Mouse (Mus musculus) G1E (cell line): ENCODE data around the gene Coro2b. TPM values are rescaled to one million over a fixed set of nuclear protein-coding genes. Genes with fewer than 3 reads are reported as not detected.

Source experiments
- ATAC-seq: 2 replicates; pipeline ENCODE4 v1.8.0; 2016; ENCODE audit warnings: mild to moderate bottlenecking; ENCODE audit not compliant: insufficient number of reproducible peaks, poor library complexity, low FRiP score, severe bottlenecking; ENCODE audit errors: extremely low read depth
- DNase-seq: peaks from one replicate; pipeline ENCODE4 v3.0.0; 2012; ENCODE audit warnings: low spot score
- H3K27me3 ChIP-seq: 2 replicates; pipeline ENCODE4 v1.6.1; 2012; ENCODE audit warnings: mild to moderate bottlenecking, low read length, inconsistent platforms; ENCODE audit not compliant: insufficient read depth
- H3K36me3 ChIP-seq: replicated peaks from 2 replicates; pipeline ENCODE3; 2012; ENCODE audit warnings: mild to moderate bottlenecking, inconsistent platforms
- H3K4me1 ChIP-seq: 2 replicates; pipeline ENCODE4 v1.6.1; 2012; ENCODE audit warnings: low read depth, low read length, inconsistent platforms, mixed read lengths; ENCODE audit not compliant: insufficient read depth
- H3K4me3 ChIP-seq: 2 replicates; pipeline ENCODE4 v1.5.1; 2012; ENCODE audit warnings: low read depth, mild to moderate bottlenecking, inconsistent platforms, low read length, moderate library complexity, mixed read lengths
- H3K9me3 ChIP-seq: replicated peaks from 2 replicates; pipeline ENCODE4 v1.6.1; 2012; ENCODE audit warnings: inconsistent platforms
- CTCF ChIP-seq: IDR thresholded peaks from 2 replicates; pipeline ENCODE4 v1.5.1; 2012; ENCODE audit warnings: low read depth, low read length, inconsistent platforms, mixed read lengths
- GATA1 ChIP-seq: IDR thresholded peaks from 2 replicates; pipeline ENCODE4 v1.6.1; 2012; ENCODE audit warnings: borderline replicate concordance, low read length, inconsistent platforms, mixed read lengths
- GATA2 ChIP-seq: IDR thresholded peaks from 2 replicates; pipeline ENCODE4 v1.6.1; 2012; ENCODE audit warnings: low read depth, low read length, inconsistent platforms, borderline replicate concordance
- POLR2AphosphoS5 ChIP-seq: IDR thresholded peaks from 2 replicates; pipeline ENCODE4 v1.6.1; 2012; ENCODE audit warnings: low read depth, low read length, inconsistent platforms; ENCODE audit not compliant: insufficient replicate concordance
- TAL1 ChIP-seq: conservative IDR thresholded peaks from 2 replicates; pipeline ENCODE4 v1.6.1; 2012; ENCODE audit warnings: low read depth, low read length, inconsistent platforms, mixed read lengths
- polyA plus RNA-seq: library from polyadenylated mRNA; stranded (reverse); fragments of >175 nt; gene quantifications from 2 replicates; pipeline ENCODE4 v1.2.3, GENCODE M21; 2012
- total RNA-seq, 2 experiments: library from RNA; stranded (forward) in 1 of 2; stranded (reverse) in 1 of 2; fragments of 200-1000 nt in 1 of 2; fragments of >200 nt in 1 of 2; fragmentation: Nextera tagmentation in 1 of 2; gene quantifications; 2 replicates each; pipeline ENCODE4 v1.2.3; 2014 to 2017

Coro2b gene
- total and polyA plus RNA-seq, 3 experiments: 0.16 TPM; not detected in 2

DNA sequence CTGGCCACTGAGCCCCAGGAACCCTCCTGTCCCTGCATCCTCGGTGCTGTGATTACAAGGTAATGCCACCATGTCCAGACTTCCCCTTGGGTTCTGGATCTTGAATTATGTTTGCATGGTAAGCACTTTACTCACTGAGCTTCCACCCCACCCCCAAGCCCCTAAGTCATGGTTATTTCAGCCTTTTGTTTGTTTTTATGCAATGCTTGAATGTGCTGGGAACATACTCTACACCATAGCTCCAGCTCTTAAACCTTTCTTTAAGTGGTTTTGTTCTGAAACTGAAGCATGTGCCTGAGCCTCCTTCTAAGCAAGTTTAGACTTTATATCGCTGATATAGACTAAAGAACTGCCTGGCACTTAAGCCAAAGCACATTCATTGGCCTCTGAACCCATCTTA, 34.5 kb downstream of the Coro2b start:
- DNase-seq (no peak), ATAC-seq (no peak)
- Histone ChIP-seq H3K4me3 (no peak overlapping the region), H3K27me3 (peaks cover 15% of the 10 kb centered on the region), H3K4me1 (no peaks in the 10 kb centered on the region), H3K9me3 (no peaks in the 10 kb centered on the region), H3K36me3 (no peaks in the 10 kb centered on the region)
- TF ChIP-seq CTCF (no peak), TAL1 (no peak), POLR2AphosphoS5 (no peak), GATA2 (no peak), GATA1 (no peak)

DNA sequence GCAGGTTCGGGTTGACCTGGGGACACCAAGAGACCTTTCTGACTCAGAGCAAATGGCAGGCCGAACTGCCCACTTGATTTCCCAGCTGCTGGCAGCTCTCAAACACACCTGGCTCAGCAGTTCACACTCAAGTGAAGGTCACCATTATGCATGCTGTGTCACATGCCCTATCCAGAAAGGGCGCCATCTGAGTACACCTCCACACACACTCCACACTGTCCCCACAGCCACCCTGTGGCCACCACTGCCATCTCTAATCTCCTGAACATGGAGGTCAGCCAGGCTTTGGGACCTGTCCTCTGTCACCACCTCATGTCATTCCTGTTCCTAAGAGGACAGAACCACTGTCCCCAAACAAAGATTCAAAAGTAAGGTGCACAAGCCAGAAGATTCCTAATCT, 35.3 kb downstream of the Coro2b start:
- DNase-seq: no peak
- ATAC-seq: no peak
- Histone ChIP-seq H3K4me3 (no peak overlapping the region), H3K9me3 (no peaks in the 10 kb centered on the region), H3K4me1 (no peaks in the 10 kb centered on the region), H3K27me3 (peaks cover 15% of the 10 kb centered on the region), H3K36me3 (no peaks in the 10 kb centered on the region)
- no peak for TF ChIP-seq POLR2AphosphoS5
- TF ChIP-seq CTCF: no peak
- no peak for TF ChIP-seq GATA1
- TF ChIP-seq TAL1: no peak
- no peak for TF ChIP-seq GATA2

DNA sequence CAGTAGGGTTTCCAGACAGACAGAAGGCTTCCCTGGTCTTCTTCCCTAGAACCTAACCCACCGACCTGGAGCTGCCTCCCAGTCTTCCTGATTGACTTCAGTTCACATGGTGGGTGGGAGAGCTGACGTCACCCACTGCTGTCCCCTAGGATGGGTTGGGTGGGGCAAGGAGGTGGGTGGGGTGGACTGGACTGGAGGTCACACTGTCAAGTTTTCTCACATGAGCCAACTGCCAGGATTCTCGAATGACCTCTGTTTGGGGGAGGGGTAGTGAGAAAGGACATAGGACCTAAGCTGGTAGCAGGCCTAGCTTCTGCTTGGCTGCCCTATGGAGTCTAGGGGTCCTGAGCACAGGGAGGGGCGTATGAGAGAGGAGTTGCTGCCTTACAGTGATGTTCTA, 36.8 kb downstream of the Coro2b start:
- TF ChIP-seq POLR2AphosphoS5 (no peak), TAL1 (no peak), GATA2 (no peak), GATA1 (no peak), CTCF (no peak)
- ATAC-seq (no peak), DNase-seq (no peak)
- peaks cover 12% of the 10 kb centered on the region for H3K27me3 ChIP-seq
- no peaks in the 10 kb centered on the region for H3K9me3 ChIP-seq
- no peak overlapping the region for H3K4me3 ChIP-seq
- H3K4me1 ChIP-seq: no peaks in the 10 kb centered on the region
- no peaks in the 10 kb centered on the region for H3K36me3 ChIP-seq

DNA sequence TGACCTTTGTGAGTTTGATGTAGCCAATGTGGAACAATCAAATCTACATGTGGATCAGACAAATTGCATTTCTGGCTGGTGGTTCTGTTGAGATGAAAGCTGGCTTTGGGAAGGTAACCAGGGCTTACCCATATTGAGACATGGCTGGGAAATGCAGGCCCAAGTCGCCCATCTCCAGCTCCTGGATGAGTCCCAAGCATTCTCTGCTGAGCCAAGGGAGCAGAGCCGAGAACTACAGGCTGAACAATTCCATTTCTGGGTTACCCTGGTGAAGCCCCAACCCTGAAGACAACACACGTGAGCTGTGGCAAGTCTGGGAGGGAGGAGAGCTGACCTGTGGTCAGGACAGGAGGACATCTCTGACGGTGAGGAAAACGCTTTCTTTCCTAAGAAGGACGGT, 37.9 kb downstream of the Coro2b start:
- no peaks in the 10 kb centered on the region for H3K36me3 ChIP-seq
- ATAC-seq: no peak
- no peak for DNase-seq
- no peaks in the 10 kb centered on the region for H3K9me3 ChIP-seq
- H3K4me3 ChIP-seq: no peak overlapping the region
- TF ChIP-seq TAL1: no peak
- TF ChIP-seq GATA2: no peak
- no peak for TF ChIP-seq GATA1
- TF ChIP-seq CTCF: no peak
- no peak for TF ChIP-seq POLR2AphosphoS5
- H3K4me1 ChIP-seq: no peaks in the 10 kb centered on the region
- peaks cover 11% of the 10 kb centered on the region for H3K27me3 ChIP-seq

DNA sequence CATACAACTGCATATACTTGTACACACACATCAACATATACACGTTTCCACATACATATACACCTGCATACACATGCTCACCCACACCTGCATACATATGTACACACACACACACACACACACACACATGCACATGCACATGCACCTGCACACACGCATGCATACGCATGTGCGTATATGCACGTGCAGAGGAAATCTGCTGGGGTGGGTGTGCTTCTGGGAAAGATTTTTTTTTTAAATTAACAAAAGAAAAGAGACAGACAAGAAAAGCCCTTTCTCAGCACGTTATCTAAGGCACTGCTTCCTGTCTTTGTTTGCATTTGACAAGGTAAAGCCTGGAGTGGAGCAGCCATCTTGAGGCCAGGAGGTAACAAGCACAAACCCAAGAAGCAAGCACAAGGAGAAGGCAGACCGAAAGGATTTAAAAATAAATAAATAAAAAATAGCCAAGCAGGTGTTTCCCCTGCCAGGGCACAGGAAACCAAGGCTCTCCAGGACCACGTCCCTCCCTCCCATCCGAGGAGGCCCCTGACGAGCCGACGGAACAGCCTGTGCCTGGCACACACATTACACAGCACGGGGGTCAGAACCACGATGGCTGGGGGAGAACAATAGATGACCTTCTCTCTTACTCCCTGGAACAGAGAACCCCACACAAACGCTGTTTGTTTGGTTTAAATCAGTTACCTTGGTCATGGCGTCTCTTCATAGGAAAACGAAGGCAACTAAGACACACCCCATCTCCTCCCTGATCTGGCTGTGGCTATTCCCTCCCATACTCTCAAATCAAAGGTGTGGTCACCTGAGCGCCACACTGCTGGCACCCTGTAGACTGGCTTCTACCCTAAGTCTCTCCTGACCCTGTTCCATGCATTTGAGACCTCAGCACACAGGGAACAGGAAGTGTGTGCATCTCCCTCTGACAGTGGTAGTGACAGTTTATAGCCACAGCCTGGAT, 39.4 kb downstream of the Coro2b start:
- Histone ChIP-seq H3K4me1 (no peaks in the 10 kb centered on the region), H3K4me3 (no peak overlapping the region; the same call in 1 of the 2 replicates), H3K9me3 (no peaks in the 10 kb centered on the region), H3K36me3 (no peaks in the 10 kb centered on the region), H3K27me3 (peaks cover 10% of the 10 kb centered on the region)
- DNase-seq (no peak), ATAC-seq (no peak)
- TF ChIP-seq POLR2AphosphoS5 (no peak), CTCF (no peak), GATA2 (no peak), TAL1 (no peak), GATA1 (no peak)

DNA sequence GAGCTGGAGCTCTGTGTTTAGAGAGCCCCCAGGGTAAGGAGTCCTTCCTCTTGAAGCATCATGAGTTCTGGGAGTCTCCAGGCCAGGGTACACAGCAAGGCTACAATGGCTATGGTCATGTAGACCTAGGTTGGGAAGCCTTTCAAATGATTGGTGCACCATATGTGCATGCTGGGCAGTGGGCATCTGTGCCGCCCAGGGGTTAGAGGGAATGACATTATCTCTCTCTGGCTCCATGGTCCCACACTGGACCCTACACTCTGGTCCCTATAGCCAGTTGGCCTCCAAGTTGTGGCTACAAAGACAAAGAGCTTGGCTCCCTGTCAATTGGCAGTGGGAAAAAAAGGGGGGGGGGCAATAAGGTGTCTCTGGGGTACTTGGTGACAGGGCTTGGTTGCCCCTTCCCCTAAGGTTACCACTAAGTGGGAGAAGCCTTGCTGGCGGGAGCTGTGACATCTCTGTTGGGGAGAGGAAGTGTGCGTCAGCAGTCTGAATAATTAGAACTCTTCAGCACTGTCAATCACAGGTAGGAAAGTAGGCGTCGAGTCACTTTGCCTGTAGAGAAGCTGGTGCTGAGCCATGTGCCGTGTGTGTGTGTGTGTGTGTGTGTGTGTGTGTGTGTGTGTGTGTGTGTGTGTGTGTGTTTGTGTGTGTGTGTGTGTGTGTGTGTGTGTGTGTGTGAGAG, 44.4 kb downstream of the Coro2b start:
- TF ChIP-seq CTCF (no peak), TAL1 (no peak)
- DNase-seq: no peak
- no peak overlapping the region for H3K4me3 ChIP-seq
- H3K27me3 ChIP-seq: peaks cover 12% of the 10 kb centered on the region
- H3K9me3 ChIP-seq: no peaks in the 10 kb centered on the region
- no peaks in the 10 kb centered on the region for H3K4me1 ChIP-seq
- no peaks in the 10 kb centered on the region for H3K36me3 ChIP-seq
- ATAC-seq: no peak
